Mouse (Mus musculus) bone marrow macrophage, adult 2 months (primary cell): ENCODE data around the gene Bcl9l.

Experiments
- CTCF ChIP-seq: IDR thresholded peaks from 2 replicates; pipeline ENCODE4 v1.5.1; 2012; ENCODE audit warnings: low read depth, mild to moderate bottlenecking, low read length, moderate library complexity
- POLR2A ChIP-seq: IDR thresholded peaks from 2 replicates; pipeline ENCODE4 v1.6.1; 2012; ENCODE audit warnings: mild to moderate bottlenecking, low read depth, low read length, borderline replicate concordance

GRCm38 (mm10) chr9:44525589-44525988 lies 43.0 kb downstream of the Bcl9l start:
- no peak for TF ChIP-seq CTCF
- TF ChIP-seq POLR2A = no peak
